Mouse (Mus musculus) G1E (cell line): ENCODE data around the gene 5330417C22Rik.

Experiments used
- CTCF ChIP-seq: IDR thresholded peaks from 2 replicates; pipeline ENCODE4 v1.5.1; 2012; ENCODE audit warnings: low read depth, low read length, inconsistent platforms, mixed read lengths
- TAL1 ChIP-seq: conservative IDR thresholded peaks from 2 replicates; pipeline ENCODE4 v1.6.1; 2012; ENCODE audit warnings: low read depth, low read length, inconsistent platforms, mixed read lengths

DNA sequence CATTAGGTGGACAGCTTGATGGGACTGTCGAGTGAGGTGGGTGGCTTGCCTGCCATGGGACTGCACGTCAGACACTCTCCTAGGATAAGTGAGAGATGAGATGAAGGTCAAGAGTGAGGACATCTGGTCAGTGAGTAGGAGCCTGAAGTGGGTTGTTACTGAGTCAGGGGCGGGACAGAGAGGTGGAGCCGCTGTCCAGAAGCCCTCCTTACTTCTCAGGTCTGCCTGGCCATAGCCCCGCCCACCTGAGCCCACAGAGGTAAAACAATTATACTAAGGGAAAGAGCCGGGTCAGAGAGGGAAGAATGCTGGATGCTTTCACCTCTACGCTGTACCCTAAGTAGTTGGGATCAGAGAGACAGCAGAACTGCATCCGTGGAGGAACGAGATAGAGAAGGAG lies 38.7 kb downstream of the 5330417C22Rik start:
- TF ChIP-seq CTCF (no peak), TAL1 (no peak)
